Mouse (Mus musculus): ENCODE measurements around the gene Clec4a1. TPM values are rescaled to one million over a fixed set of nuclear protein-coding genes. Genes with fewer than 3 reads are reported as not detected.

Clec4a1 gene
- polyA plus RNA-seq (2012; rRNA removed) = 2.3 and 4.9 TPM in 2 replicates

- 36% methylated on average over 4 of the region's 4 CpGs for WGBS
- TF ChIP-seq CTCF (IDR thresholded peaks at IDR 0.05; ENCODE audit: insufficient read depth, low read length) (no peak), POLR2A (IDR thresholded peaks at IDR 0.05; ENCODE audit: borderline replicate concordance, extremely low read depth, low read depth, low read length) (no peak)
- no peak within 1 kb of the TSS for H3K4me3 ChIP-seq (replicated peaks; ENCODE audit: extremely low read depth, low read depth, low read length)
- H3K4me1 ChIP-seq (ENCODE audit: control insufficient read depth, insufficient read depth, low read length) = no peaks in the 10 kb centered on the region
- no peak for DNase-seq
Observed at GRCm38 (mm10) chr6:122921451-122921850, at the start of gene Clec4a1. TSS of gene Clec4a1 (plus strand) at chr6:122921848.

GRCm38 (mm10) chr6:122872800-122873199, 48.8 kb upstream of the Clec4a1 start:
- Histone ChIP-seq H3K4me3 (replicated peaks; ENCODE audit: extremely low read depth, low read depth, low read length) (no peak overlapping the region), H3K4me1 (ENCODE audit: control insufficient read depth, insufficient read depth, low read length) (peaks cover 8% of the 10 kb centered on the region)
- no peak for TF ChIP-seq POLR2A (IDR thresholded peaks at IDR 0.05; ENCODE audit: borderline replicate concordance, extremely low read depth, low read depth, low read length)
- no peak for TF ChIP-seq CTCF (IDR thresholded peaks at IDR 0.05; ENCODE audit: insufficient read depth, low read length)
- no peak for DNase-seq
- whole genome bisulfite sequencing = 84% methylated on average over 5 of the region's 5 CpGs

- Histone ChIP-seq H3K4me3 (replicated peaks; ENCODE audit: extremely low read depth, low read depth, low read length) (peak within 1 kb of the TSS; percentile 99), H3K4me1 (ENCODE audit: control insufficient read depth, insufficient read depth, low read length) (peaks cover 8% of the 10 kb centered on the region)
- peak; percentile 82; the same call in 1 of the 2 replicates for TF ChIP-seq POLR2A (IDR thresholded peaks at IDR 0.05; ENCODE audit: borderline replicate concordance, extremely low read depth, low read depth, low read length)
- TF ChIP-seq CTCF (IDR thresholded peaks at IDR 0.05; ENCODE audit: insufficient read depth, low read length) = peak; percentile 79
- peak; percentile 96 for DNase-seq
- WGBS = 6% methylated on average over 43 of the region's 43 CpGs
Observed at GRCm38 (mm10) chr6:122873871-122874719, 47.6 kb upstream of the Clec4a1 start, which contains the start of gene Necap1. TSS of gene Necap1 (plus strand) at chr6:122874474.

- under 1% methylated on average over 31 of the region's 31 CpGs for WGBS
- Histone ChIP-seq H3K4me3 (replicated peaks; ENCODE audit: extremely low read depth, low read depth, low read length) (peak overlapping the region; percentile 99), H3K4me1 (ENCODE audit: control insufficient read depth, insufficient read depth, low read length) (peaks cover 11% of the 10 kb centered on the region)
- no peak for TF ChIP-seq POLR2A (IDR thresholded peaks at IDR 0.05; ENCODE audit: borderline replicate concordance, extremely low read depth, low read depth, low read length)
- TF ChIP-seq CTCF (IDR thresholded peaks at IDR 0.05; ENCODE audit: insufficient read depth, low read length) = no peak
- no peak for DNase-seq
Observed at GRCm38 (mm10) chr6:122874720-122875389, 46.8 kb upstream of the Clec4a1 start.

- Histone ChIP-seq H3K4me1 (ENCODE audit: control insufficient read depth, insufficient read depth, low read length) (peaks cover 11% of the 10 kb centered on the region), H3K4me3 (replicated peaks; ENCODE audit: extremely low read depth, low read depth, low read length) (no peak overlapping the region)
- TF ChIP-seq CTCF (IDR thresholded peaks at IDR 0.05; ENCODE audit: insufficient read depth, low read length) (no peak), POLR2A (IDR thresholded peaks at IDR 0.05; ENCODE audit: borderline replicate concordance, extremely low read depth, low read depth, low read length) (no peak)
- WGBS = 72% methylated on average over 7 of the region's 7 CpGs
- DNase-seq = no peak
Observed at GRCm38 (mm10) chr6:122879141-122879735, 42.4 kb upstream of the Clec4a1 start.

GRCm38 (mm10) chr6:122879781-122880505, 41.7 kb upstream of the Clec4a1 start:
- DNase-seq = no peak
- peaks cover 11% of the 10 kb centered on the region for H3K4me1 ChIP-seq (ENCODE audit: control insufficient read depth, insufficient read depth, low read length)
- no peak overlapping the region for H3K4me3 ChIP-seq (replicated peaks; ENCODE audit: extremely low read depth, low read depth, low read length)
- TF ChIP-seq CTCF (IDR thresholded peaks at IDR 0.05; ENCODE audit: insufficient read depth, low read length) (no peak), POLR2A (IDR thresholded peaks at IDR 0.05; ENCODE audit: borderline replicate concordance, extremely low read depth, low read depth, low read length) (no peak)
- WGBS = 73% methylated on average over 7 of the region's 7 CpGs

- Histone ChIP-seq H3K4me1 (ENCODE audit: control insufficient read depth, insufficient read depth, low read length) (peaks cover 3% of the 10 kb centered on the region; the same call in 1 of the 2 replicates), H3K4me3 (replicated peaks; ENCODE audit: extremely low read depth, low read depth, low read length) (no peak overlapping the region)
- TF ChIP-seq CTCF (IDR thresholded peaks at IDR 0.05; ENCODE audit: insufficient read depth, low read length) = no peak
- TF ChIP-seq POLR2A (IDR thresholded peaks at IDR 0.05; ENCODE audit: borderline replicate concordance, extremely low read depth, low read depth, low read length) = no peak
- 93% methylated on average over 12 of the region's 12 CpGs for WGBS
- DNase-seq = no peak
Observed at GRCm38 (mm10) chr6:122881287-122881686, 40.4 kb upstream of the Clec4a1 start.

GRCm38 (mm10) chr6:122883603-122884002, 38.0 kb upstream of the Clec4a1 start:
- TF ChIP-seq CTCF (IDR thresholded peaks at IDR 0.05; ENCODE audit: insufficient read depth, low read length) (no peak), POLR2A (IDR thresholded peaks at IDR 0.05; ENCODE audit: borderline replicate concordance, extremely low read depth, low read depth, low read length) (no peak)
- H3K4me3 ChIP-seq (replicated peaks; ENCODE audit: extremely low read depth, low read depth, low read length) = no peak overlapping the region
- DNase-seq = no peak
- peaks cover 3% of the 10 kb centered on the region; the same call in 1 of the 2 replicates for H3K4me1 ChIP-seq (ENCODE audit: control insufficient read depth, insufficient read depth, low read length)
- 85% methylated on average over 9 of the region's 9 CpGs for WGBS

GRCm38 (mm10) chr6:122889599-122889998, 32.0 kb upstream of the Clec4a1 start:
- Histone ChIP-seq H3K4me3 (replicated peaks; ENCODE audit: extremely low read depth, low read depth, low read length) (no peak overlapping the region), H3K4me1 (ENCODE audit: control insufficient read depth, insufficient read depth, low read length) (no peaks in the 10 kb centered on the region)
- WGBS = 89% methylated on average over 2 of the region's 2 CpGs
- DNase-seq = no peak
- TF ChIP-seq POLR2A (IDR thresholded peaks at IDR 0.05; ENCODE audit: borderline replicate concordance, extremely low read depth, low read depth, low read length) = no peak
- TF ChIP-seq CTCF (IDR thresholded peaks at IDR 0.05; ENCODE audit: insufficient read depth, low read length) = no peak
